Mouse (Mus musculus): ENCODE data around the gene Gbx1. TPM values are rescaled to one million over a fixed set of nuclear protein-coding genes. Genes with fewer than 3 reads are reported as not detected.

Gbx1 gene
- polyA plus RNA-seq, 1 experiment: not detected

GRCm38 (mm10) chr5:24492546-24493285 lies 34.3 kb downstream of the Gbx1 start:
- Histone ChIP-seq H3K4me3 (ENCODE audit: low read depth, low read length) (no peak overlapping the region), H3K36me3 (ENCODE audit: control insufficient read depth, insufficient read depth, low read length) (peaks cover 46% of the 10 kb centered on the region), H3K4me1 (ENCODE audit: control insufficient read depth, insufficient read depth, insufficient read length, low read length) (no peaks in the 10 kb centered on the region), H3K27me3 (ENCODE audit: control insufficient read depth, insufficient read depth, low read length) (no peaks in the 10 kb centered on the region), H3K27ac (ENCODE audit: insufficient read depth, low read depth, low read length) (no peak overlapping the region)
- 56% methylated on average over 16 of the region's 16 CpGs for WGBS
- TF ChIP-seq POLR2A (IDR thresholded peaks at IDR 0.05; ENCODE audit: low read depth, low read length) (no peak), CTCF (IDR thresholded peaks at IDR 0.05; ENCODE audit: extremely low read depth, insufficient read length, insufficient replicate concordance, low read depth, low read length) (no peak)

GRCm38 (mm10) chr5:24490413-24490920 lies 36.5 kb downstream of the Gbx1 start:
- no peak for TF ChIP-seq CTCF (IDR thresholded peaks at IDR 0.05; ENCODE audit: extremely low read depth, insufficient read length, insufficient replicate concordance, low read depth, low read length)
- TF ChIP-seq POLR2A (IDR thresholded peaks at IDR 0.05; ENCODE audit: low read depth, low read length): no peak
- Histone ChIP-seq H3K27me3 (ENCODE audit: control insufficient read depth, insufficient read depth, low read length) (no peaks in the 10 kb centered on the region), H3K4me3 (ENCODE audit: low read depth, low read length) (no peak overlapping the region), H3K4me1 (ENCODE audit: control insufficient read depth, insufficient read depth, insufficient read length, low read length) (no peaks in the 10 kb centered on the region), H3K27ac (ENCODE audit: insufficient read depth, low read depth, low read length) (no peak overlapping the region), H3K36me3 (ENCODE audit: control insufficient read depth, insufficient read depth, low read length) (peaks cover 50% of the 10 kb centered on the region)
- WGBS: 51% methylated on average over 14 of the region's 14 CpGs

- Histone ChIP-seq H3K4me3 (ENCODE audit: low read depth, low read length) (no peak overlapping the region), H3K36me3 (ENCODE audit: control insufficient read depth, insufficient read depth, low read length) (peaks cover 33% of the 10 kb centered on the region), H3K4me1 (ENCODE audit: control insufficient read depth, insufficient read depth, insufficient read length, low read length) (peaks cover 4% of the 10 kb centered on the region), H3K27me3 (ENCODE audit: control insufficient read depth, insufficient read depth, low read length) (no peaks in the 10 kb centered on the region), H3K27ac (ENCODE audit: insufficient read depth, low read depth, low read length) (no peak overlapping the region)
- 95% methylated on average over 5 of the region's 5 CpGs for WGBS
- TF ChIP-seq POLR2A (IDR thresholded peaks at IDR 0.05; ENCODE audit: low read depth, low read length): no peak
- no peak for TF ChIP-seq CTCF (IDR thresholded peaks at IDR 0.05; ENCODE audit: extremely low read depth, insufficient read length, insufficient replicate concordance, low read depth, low read length)
Measured at GRCm38 (mm10) chr5:24486738-24487137, 40.3 kb downstream of the Gbx1 start.

GRCm38 (mm10) chr5:24486097-24486496 lies 40.9 kb downstream of the Gbx1 start:
- Histone ChIP-seq H3K4me1 (ENCODE audit: control insufficient read depth, insufficient read depth, insufficient read length, low read length) (peaks cover 4% of the 10 kb centered on the region), H3K27me3 (ENCODE audit: control insufficient read depth, insufficient read depth, low read length) (no peaks in the 10 kb centered on the region), H3K36me3 (ENCODE audit: control insufficient read depth, insufficient read depth, low read length) (peaks cover 28% of the 10 kb centered on the region), H3K27ac (ENCODE audit: insufficient read depth, low read depth, low read length) (no peak overlapping the region), H3K4me3 (ENCODE audit: low read depth, low read length) (no peak overlapping the region)
- peak; percentile 93 for TF ChIP-seq CTCF (IDR thresholded peaks at IDR 0.05; ENCODE audit: extremely low read depth, insufficient read length, insufficient replicate concordance, low read depth, low read length)
- TF ChIP-seq POLR2A (IDR thresholded peaks at IDR 0.05; ENCODE audit: low read depth, low read length): no peak
- WGBS: 4% methylated on average over 8 of the region's 8 CpGs

- no peaks in the 10 kb centered on the region for H3K27me3 ChIP-seq (ENCODE audit: control insufficient read depth, insufficient read depth, low read length)
- no peak overlapping the region for H3K4me3 ChIP-seq (ENCODE audit: low read depth, low read length)
- H3K36me3 ChIP-seq (ENCODE audit: control insufficient read depth, insufficient read depth, low read length): peaks cover 34% of the 10 kb centered on the region
- H3K27ac ChIP-seq (ENCODE audit: insufficient read depth, low read depth, low read length): no peak overlapping the region
- WGBS: 65% methylated on average over 22 of the region's 22 CpGs
- TF ChIP-seq POLR2A (IDR thresholded peaks at IDR 0.05; ENCODE audit: low read depth, low read length) (no peak), CTCF (IDR thresholded peaks at IDR 0.05; ENCODE audit: extremely low read depth, insufficient read length, insufficient replicate concordance, low read depth, low read length) (no peak)
- peaks cover 4% of the 10 kb centered on the region for H3K4me1 ChIP-seq (ENCODE audit: control insufficient read depth, insufficient read depth, insufficient read length, low read length)
Measured at GRCm38 (mm10) chr5:24484963-24485362, 42.0 kb downstream of the Gbx1 start.

- H3K4me1 ChIP-seq (ENCODE audit: control insufficient read depth, insufficient read depth, insufficient read length, low read length): peaks cover 4% of the 10 kb centered on the region
- peak overlapping the region; percentile 57 for H3K4me3 ChIP-seq (ENCODE audit: low read depth, low read length)
- peaks cover 33% of the 10 kb centered on the region for H3K36me3 ChIP-seq (ENCODE audit: control insufficient read depth, insufficient read depth, low read length)
- TF ChIP-seq POLR2A (IDR thresholded peaks at IDR 0.05; ENCODE audit: low read depth, low read length): no peak; the same call in 1 of the 2 replicates
- TF ChIP-seq CTCF (IDR thresholded peaks at IDR 0.05; ENCODE audit: extremely low read depth, insufficient read length, insufficient replicate concordance, low read depth, low read length): peak; percentile 89
- H3K27me3 ChIP-seq (ENCODE audit: control insufficient read depth, insufficient read depth, low read length): no peaks in the 10 kb centered on the region
- H3K27ac ChIP-seq (ENCODE audit: insufficient read depth, low read depth, low read length): peak overlapping the region; percentile 81
- WGBS: 13% methylated on average over 11 of the region's 11 CpGs
Measured at GRCm38 (mm10) chr5:24483326-24483725, 43.7 kb downstream of the Gbx1 start.

- H3K36me3 ChIP-seq (ENCODE audit: control insufficient read depth, insufficient read depth, low read length): peaks cover 33% of the 10 kb centered on the region
Measured at GRCm38 (mm10) chr5:24482247-24483079, 44.5 kb downstream of the Gbx1 start.

More at GRCm38 (mm10) chr5:24482247-24483079, 44.5 kb downstream of the Gbx1 start:
- WGBS: 30% methylated on average over 41 of the region's 41 CpGs
- H3K27ac ChIP-seq (ENCODE audit: insufficient read depth, low read depth, low read length): peak overlapping the region; percentile 81
- no peak for TF ChIP-seq CTCF (IDR thresholded peaks at IDR 0.05; ENCODE audit: extremely low read depth, insufficient read length, insufficient replicate concordance, low read depth, low read length)
- TF ChIP-seq POLR2A (IDR thresholded peaks at IDR 0.05; ENCODE audit: low read depth, low read length): no peak
- peaks cover 4% of the 10 kb centered on the region for H3K4me1 ChIP-seq (ENCODE audit: control insufficient read depth, insufficient read depth, insufficient read length, low read length)
- H3K4me3 ChIP-seq (ENCODE audit: low read depth, low read length): peak overlapping the region; percentile 57
- no peaks in the 10 kb centered on the region for H3K27me3 ChIP-seq (ENCODE audit: control insufficient read depth, insufficient read depth, low read length)
